Mouse (Mus musculus): ENCODE results near the gene Pcbd2. TPM values are rescaled to one million over a fixed set of nuclear protein-coding genes. Genes with fewer than 3 reads are reported as not detected.

Pcbd2 gene
- total RNA-seq, 2 experiments from 2014 or later, result 25.6 to 29.5 TPM

DNA sequence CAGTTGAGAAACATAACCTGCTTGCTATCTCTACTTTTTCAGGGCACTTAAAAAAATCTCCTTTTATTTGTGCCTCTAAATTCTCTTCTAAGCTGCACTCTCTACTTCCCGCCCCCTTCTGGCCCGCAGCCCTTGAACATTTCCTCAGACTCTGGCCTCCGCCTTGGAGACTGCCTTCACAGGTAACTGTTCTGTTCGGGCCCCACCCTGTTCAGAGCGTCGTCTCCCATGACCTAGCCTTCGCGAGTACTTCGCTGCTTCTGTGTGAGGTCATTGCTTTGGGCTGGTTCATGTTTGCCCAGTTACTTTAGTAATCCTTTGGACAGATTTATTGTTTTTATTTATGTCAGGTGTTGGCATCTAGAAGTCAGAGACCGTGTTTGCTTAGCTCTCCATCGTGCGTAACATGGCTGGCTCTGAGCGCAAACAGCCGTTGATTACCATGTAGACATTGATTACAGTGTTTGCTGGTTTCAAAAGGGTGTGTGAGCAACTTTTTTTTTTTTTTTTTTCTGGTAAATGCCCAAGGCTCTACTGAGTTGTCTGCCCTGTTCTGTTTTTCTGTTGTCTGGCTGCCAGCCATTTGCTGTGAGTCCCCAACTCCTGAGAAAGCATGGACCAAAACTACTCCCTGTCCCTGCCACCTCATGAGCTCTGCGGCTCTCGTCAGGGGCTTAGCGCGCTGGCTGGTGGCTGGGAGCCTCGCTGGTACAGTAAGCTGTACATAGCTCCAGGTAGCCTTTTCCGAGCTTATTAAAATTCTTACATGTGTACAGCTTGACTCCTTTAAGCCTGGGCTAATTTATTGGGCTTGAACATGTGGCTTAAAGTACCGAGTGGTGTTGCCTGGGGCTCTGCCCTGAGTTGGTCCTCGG is 6.7 kb downstream of the Pcbd2 start:
- no peak for DNase-seq (ENCODE audit: low spot score in 2 of 2)

DNA sequence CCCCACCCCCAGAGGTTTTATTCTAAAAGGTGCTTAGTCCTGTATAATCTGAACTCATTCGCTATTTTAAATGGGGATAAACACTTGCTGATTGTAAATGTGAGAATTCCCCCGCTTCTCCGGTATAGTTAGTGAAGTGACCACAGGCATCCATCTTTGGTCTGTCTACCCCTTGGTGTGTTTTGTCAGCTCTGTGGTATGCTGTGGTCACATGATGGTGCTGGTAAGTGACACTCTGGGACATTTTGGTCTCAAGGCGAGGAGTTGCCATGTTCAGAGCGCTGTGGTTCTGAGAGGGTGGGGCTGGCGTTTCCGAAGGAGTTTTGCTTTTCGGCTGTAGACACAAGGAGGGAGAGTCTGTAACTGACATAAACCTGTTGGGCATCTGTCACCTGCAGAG is 10.7 kb downstream of the Pcbd2 start:
- no peak for DNase-seq (ENCODE audit: low spot score in 2 of 2)

DNA sequence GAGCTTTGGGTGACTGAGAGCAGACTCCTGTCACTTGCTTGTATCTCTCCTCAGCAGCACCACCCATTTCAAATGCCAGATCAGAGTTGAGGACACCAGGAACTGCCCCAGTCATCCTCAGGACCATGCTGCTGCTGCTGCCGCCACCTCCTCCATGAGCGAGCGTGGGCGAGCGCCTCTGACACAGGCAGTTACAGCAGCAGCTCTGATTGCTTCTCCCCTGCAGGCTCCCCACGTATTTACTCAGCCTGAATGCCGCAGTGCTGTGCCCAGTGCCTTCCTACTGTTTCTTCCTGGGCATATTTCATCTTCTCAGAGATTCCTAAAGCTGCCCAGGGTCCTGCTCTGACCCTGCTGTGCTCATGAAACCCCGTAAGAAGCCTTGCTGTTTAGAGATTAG is 15.1 kb downstream of the Pcbd2 start:
- DNase-seq (ENCODE audit: low spot score in 2 of 2), result no peak

DNA sequence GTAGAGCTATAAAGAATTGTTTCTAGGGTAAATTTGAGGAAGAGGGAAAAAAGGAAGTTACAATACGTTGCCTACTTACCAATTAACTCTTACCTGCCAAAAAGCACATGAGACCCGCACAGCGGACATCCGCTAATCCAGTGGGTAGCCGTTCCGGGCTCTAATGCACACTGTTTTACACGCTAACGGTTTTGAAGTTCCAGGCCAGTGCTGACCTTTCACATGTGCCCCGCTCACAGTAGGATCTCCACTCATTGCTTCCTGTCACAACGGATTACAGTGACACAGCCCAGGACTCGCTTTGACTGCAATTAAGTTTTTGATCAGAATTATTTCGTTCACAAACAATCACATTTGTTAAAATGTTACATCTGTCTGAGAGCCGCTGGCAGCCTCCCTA is 27.2 kb downstream of the Pcbd2 start:
- DNase-seq (ENCODE audit: low spot score in 2 of 2), result no peak

DNA sequence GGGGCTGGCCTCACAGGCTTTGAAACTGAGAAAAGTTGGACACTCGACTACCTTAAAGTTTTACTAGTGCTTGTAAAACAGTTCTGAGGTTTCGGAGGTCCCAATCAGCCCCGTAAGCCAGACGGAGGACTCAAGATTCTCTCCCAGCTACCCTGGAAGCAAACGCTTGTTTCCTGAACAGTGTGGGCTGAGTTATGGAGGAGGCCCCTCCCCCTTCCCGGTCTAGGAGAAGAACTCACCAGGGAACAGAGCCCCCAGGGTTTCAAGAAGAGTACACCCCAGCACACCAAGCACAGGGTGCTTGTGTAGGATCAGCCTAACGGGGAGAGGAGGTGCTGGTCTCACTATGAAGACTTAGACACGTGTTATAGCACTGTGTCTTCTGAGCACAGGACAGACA is 29.6 kb downstream of the Pcbd2 start:
- no peak for DNase-seq (ENCODE audit: low spot score in 2 of 2)

DNA sequence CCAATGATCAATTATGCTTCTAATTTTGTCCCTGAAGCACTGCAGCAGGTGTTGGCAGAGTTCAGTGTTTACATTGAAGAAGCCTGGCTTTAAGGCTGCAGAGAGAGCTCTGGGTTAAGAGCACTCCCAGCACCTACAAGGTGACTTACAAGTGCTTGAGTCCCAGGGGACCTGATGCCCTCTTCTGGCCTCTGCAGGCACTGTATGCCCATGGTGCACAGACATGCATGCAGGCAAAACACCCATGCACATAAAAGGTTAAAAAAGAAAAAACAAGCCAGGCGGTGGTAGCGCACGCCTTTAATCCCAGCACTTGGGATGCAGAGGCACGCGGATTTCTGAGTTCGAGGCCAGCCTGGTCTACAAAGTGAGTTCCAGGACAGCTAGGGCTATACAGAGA is 30.5 kb downstream of the Pcbd2 start:
- DNase-seq (ENCODE audit: low spot score in 2 of 2), result no peak

DNA sequence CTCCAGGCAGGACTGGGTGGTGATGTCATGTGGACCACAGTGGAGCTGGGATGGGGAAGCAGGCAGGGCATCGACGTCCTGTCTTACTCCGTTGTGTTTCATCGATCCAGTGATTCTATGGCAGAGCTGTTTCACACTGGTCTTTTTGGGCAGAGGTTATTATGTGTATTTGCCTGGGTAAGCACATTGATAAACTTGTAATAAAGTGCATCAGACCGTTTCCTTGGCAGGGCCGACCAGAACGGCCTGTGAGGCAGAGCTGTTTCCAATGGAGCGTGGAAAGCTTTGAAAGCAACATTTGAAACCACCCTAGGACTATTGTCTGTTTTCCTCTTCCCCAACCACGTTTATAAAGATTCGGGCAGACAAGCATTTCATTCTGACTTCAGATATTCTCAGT is 33.4 kb downstream of the Pcbd2 start:
- no peak for DNase-seq (ENCODE audit: low spot score in 2 of 2)

DNA sequence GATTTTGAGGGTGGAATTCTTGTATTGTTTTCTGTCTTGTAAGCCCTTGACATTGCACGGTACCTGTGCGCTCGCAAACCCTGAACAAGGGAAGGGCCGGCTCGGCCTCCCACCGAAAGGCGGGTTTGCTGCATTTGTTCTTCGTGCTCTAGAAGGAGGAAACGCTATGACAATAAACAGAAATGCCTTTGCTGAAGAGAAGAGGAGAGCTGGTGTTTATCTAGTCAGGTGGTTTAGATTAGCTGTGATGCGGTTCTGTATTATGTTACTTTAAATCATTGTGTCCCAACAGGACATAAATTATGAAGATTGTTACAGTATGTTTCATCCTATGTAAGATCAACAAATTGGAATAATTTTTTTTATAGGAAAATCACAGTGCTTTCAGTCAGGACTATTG is 34.3 kb downstream of the Pcbd2 start:
- DNase-seq (ENCODE audit: low spot score in 2 of 2), result no peak

DNA sequence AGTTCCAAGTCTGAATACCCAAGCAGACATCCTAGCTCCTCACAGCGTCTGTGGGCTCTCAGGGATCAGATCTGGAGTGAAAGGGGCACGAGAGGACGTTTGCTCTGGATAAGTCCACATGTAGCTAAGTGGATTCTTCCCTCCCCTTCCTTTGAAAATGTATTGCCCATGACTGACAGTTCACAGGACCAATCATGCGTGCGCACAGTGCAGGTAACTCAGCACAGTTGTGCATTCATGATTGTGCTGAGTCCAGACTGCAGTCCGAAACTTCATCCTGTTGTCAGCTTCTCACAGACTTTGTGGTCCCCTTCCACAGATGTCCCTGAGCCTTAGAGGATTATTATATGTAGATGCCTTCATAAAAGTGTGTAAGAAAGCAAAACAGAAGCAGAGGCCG is 47.2 kb downstream of the Pcbd2 start:
- DNase-seq (ENCODE audit: low spot score in 2 of 2), result no peak

DNA sequence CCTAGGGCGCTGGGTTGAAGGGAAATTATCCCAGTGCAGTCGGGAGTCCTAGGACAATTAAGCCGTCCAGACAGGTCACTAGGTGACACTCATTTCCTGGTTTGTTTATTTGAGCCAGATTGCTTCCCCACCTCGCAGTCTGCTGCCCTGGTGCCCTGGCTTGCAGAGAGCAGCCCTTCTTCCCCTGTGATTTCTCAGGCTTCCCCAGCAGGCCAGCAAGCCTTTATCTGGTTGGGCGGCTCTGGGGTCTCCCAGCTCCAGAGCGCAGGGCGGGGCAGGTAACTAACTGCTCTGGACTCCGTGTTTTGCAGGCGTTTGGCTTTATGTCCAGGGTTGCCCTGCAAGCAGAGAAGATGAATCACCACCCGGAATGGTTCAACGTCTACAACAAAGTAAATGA is 47.9 kb downstream of the Pcbd2 start:
- DNase-seq (ENCODE audit: low spot score in 2 of 2), result no peak

DNA sequence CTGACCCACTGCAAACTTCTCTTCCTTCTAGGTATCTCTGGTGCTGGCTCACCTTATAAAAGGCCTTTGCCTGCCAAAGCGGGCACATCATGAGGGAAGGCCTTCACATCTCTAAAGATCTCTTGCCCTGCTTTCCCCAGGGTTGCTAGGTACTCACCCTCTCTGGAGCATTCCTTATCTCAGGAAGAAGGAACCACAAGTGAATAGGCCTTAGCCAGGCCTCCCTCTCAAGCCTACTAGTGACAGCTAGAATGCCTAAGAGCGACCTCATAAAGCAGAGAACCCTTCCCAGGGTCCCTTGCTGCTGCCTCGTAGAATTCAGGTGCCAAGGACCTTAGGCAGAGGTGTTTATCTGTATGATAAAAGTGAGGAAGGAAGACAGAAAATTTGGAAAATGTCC is 57.1 kb downstream of the Pcbd2 start, which contains the start of gene Catsper3:
Catsper3 (plus strand) TSS at position 301 of the 400 bp plus-strand sequence.
- no peak for DNase-seq (ENCODE audit: low spot score in 2 of 2)

DNA sequence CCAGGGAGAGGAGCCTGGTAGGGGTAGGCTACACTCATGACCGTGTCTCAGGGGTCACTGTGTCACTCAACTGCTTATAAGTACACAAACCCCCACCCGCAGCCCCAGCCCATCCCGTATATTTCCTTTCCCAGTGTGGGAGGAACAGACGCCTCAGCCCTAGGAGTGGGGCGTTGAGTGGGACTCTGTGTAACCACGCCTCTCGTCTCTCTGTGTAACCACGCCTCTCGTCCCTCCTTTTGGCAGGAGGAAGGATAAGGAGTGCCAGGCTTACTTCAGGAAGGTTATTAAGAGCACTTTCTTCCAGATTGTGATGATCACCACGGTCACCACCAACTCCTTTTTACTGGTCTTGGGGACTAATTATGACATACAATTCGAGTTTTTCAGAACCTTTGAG is 59.0 kb downstream of the Pcbd2 start:
- DNase-seq (ENCODE audit: low spot score in 2 of 2), result no peak

DNA sequence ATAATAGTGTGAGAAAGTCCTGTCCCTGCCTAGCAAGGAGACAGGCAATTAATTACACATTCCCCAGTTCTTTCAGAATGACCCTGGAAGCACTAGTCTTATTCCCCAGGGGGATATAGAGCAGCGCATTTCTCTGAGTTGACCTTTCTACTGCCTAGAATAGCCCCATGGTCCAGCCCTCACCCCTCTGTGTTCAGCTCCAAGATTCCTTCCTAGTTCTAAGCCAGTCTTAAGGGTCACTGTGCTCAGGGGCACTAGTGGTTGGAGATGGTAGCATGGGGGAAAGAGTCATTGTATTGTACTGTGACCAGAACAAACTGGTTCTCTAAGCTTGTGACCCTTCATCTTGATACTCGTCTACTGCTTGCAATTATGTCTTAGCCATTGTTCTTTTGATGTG is 74.1 kb downstream of the Pcbd2 start:
- DNase-seq (ENCODE audit: low spot score in 2 of 2), result no peak

DNA sequence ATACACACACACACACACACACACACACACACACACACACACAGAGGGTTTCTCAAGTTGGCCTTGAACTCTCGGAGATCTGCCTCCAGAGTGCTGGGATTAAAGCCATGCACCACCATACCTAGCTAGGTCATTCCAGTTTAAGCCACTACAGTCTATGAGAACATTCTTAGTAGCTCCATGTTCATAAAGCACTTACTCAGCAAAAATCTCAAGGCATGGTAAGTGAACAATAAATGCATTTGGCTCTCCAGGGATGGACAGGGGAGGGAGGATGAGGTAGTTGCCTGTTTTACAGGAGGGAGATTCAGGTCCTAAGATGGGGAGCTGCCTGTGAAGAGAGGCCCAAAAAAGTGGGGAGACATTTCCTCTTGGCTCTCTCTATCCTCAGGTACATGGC is 76.8 kb downstream of the Pcbd2 start:
- DNase-seq (ENCODE audit: low spot score in 2 of 2), result no peak

DNA sequence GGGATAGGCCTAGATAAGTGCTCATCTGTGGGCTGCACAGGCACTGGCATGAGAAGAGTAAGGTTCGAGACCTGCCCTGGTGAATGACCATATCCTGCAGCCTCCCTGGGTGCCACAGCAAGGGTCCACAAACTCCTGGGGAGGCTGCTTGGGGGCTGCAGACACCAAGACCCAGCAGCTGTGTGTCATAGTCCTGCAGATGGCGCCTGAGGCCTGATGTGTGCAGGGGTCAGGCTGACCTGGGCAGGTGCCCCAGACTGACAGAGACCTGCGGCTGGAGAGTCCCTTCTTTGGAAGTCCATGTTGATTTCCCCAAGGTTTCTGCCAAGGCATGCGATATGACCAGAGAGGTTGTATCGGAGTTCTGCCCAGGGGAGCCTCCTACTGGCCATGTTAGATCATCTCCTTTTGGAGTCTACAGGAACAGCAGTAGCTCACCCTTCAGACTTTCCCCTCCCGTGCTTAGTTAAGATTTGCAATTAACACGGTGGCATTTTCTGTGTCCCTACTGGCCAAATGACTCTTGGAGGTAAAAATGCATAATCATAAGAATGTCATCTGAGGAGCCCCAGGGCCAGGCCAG is 82.0 kb downstream of the Pcbd2 start:
- DNase-seq (ENCODE audit: low spot score in 2 of 2), result no peak

DNA sequence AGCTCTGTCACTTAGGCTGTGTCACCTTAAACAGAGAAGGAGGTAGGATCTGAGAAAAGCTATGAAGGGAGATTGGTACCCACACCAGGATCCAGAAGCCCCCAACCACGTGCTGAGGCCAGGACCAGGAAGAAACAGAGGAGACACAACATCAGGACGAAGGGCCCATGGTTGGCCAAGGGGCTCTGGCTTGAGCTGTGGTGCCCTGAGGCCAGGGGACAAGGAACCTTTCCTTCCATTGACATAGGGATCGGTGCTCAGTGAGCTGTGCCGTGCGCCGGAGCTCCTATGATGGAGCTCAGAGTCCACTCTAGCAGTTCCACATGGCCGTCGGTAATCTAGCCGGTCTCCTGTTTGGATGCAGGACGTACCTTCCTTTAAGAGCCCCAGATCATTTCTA is 82.5 kb downstream of the Pcbd2 start:
- DNase-seq (ENCODE audit: low spot score in 2 of 2), result no peak

DNA sequence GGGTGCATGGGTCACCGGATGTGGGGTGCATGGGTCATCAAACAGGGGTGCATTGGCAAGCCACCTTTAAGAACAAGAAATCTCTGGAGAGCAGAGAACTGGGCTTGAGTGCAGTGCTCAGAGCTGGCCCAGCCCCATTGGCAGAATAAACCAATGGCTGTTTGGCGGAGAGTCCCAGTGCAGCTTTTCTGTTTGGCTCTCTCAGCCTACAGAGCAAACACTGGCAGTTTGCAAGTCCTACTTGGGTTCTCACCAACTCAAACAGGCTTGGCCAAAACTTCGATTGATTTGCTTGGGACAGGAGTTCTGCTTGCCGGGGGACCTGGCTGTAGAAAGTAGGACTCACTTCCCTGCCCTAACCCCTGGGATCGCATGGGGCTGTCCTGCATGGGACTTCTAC is 83.8 kb downstream of the Pcbd2 start:
- DNase-seq (ENCODE audit: low spot score in 2 of 2), result no peak

DNA sequence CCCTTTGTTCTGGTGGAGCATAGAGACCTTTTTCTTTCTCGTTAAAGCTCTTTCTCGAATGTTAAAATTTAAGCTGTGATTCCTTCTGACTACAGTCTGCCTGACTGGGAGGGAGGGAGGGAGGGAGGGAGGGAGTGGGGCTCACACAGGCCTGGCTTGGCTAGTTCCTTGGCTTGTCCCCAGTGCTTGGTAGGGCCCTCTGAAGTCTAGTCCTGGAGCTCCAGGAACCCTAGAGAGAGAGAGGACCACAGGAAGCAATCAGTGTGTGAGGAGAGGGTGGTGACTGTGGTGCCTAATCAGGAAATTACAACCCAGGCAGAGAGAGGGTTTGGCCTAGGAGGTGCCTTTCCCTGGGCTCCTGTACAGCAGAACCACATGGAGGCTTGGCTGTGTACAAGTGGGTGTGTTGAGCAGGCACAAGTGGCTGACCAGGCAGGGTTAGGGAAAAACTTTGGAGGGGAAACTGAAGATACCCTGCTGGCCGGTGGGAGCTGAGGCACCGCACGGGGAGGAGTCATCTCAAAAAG is 86.4 kb downstream of the Pcbd2 start:
- DNase-seq (ENCODE audit: low spot score in 2 of 2), result no peak

DNA sequence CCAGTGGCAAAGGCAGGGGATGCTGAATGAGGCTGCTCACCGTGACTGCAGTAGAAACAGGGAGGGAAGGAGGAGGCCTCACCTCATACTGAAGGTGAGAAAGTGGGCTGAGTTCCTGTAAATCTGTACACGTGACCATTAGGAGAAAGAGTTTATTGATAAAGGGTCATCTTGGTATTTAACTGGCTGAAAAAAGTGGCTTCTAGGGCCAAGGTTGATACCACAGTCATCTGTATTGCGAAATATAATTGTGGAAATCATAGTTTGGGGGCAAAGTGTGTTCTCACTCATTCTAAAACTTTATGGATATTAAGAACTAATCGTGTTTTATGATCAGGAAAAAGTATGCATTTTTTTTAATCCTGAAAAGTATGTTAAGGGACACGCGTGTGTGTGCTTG is 87.7 kb downstream of the Pcbd2 start:
- no peak for DNase-seq (ENCODE audit: low spot score in 2 of 2)

DNA sequence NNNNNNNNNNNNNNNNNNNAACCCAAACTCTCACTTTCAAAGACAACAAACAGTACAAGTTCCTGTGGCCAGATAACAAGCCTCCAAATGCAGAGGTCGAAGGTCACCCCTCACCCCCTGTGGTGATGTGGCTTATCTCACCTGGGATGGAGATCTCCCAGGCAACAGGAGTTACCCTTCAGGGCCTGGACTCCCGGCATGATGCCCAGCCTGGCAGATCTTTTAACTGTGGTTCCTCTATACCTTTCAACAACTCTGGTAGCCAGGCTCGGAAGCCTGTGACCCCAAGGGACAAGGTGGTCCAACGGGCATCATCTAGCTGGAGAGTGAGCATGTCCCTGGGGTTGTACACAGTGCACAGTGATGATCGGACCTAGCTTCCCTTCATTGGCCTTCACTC is 95.3 kb downstream of the Pcbd2 start:
- DNase-seq (ENCODE audit: low spot score in 2 of 2), result no peak

DNA sequence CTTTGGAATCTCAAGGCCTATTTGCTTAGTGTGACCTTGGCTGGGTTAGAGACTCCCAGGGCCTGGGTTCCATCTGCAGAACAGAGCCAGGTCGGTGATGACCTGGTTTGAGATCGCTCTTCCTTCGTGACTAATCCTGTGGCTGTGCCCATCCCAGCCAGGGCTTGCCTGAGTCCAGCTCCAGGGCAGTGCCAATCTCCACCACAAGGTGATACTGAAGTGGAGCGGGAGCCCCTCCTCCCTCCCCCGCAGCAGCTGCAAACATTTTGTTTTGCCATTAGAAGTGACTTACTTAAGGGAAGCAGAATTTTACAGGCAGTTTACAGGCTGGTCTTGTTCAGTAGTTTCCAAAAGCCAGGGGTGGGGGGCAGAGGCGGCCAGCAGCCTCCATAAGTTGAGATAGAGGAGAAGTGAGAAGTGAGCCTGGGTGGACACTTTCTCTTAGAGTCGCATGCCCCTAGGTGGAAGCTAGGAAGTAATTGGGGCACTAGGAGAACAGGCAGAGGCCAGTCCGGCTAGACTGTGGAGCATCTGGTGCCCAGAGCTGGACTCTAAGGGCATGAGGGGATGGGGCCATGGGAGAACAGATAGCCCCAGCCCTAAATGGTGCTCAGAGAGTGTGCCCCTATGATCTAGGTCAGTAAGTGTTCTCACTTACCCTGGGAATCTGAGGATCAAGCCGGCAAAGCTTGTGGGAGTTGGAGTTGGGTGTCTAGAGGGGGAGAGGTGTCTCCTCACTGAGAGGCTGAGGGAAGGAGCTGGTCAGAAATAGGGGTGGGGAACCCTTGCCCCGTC is 97.2 kb downstream of the Pcbd2 start:
- DNase-seq (ENCODE audit: low spot score in 2 of 2), result no peak

DNA sequence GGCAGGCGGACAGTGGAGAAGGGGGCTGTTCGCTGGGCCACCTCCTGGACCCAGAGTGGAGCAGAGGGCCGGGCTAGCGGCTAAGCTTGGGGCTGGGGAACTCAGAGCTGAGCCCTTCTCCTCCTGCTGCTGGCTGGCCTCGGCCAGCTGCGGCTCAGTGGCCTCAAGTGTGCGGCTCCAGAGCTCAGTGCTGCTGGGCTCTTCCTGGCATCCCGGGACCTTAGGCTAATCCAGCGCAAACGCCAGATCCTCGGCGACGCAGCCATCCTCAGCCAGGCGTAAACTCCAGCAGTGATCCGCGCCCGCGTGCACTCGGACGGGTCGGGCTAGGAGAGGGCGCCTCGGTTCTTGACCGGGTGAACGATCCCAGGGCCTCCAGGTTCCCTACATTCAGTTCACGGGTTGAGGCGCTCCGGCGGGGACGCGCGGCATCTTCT is 98.1 kb downstream of the Pcbd2 start:
- DNase-seq (ENCODE audit: low spot score in 2 of 2), result peak in 1 of 2 experiments; percentile 40

Measured in gastrocnemius, postnatal 4 days (tissue).